Mouse (Mus musculus): ENCODE results near the gene Ccdc185.

- TF ChIP-seq CTCF (conservative IDR thresholded peaks at IDR 0.05; ENCODE audit: low read length) (no peak), POU5F1 (IDR thresholded peaks at IDR 0.05; ENCODE audit: borderline replicate concordance, low read length) (no peak), NANOG (IDR thresholded peaks at IDR 0.05; ENCODE audit: borderline replicate concordance, low read length) (no peak)
Observed at GRCm38 (mm10) chr1:182747834-182748233, 1.1 kb downstream of the Ccdc185 start.

Data from E14TG2a.4 (cell line).